Mouse (Mus musculus) thymus, postnatal 0 days (tissue): Measurements from ENCODE around the gene Col6a6. TPM values are rescaled to one million over a fixed set of nuclear protein-coding genes. Genes with fewer than 3 reads are reported as not detected.
A peak's percentile ranks its signal among the peaks of the same experiment; 100 is the strongest.

Experiments used
- DNase-seq: peaks from one replicate; pipeline ENCODE4 v3.0.0-alpha.2; 2015; ENCODE audit warnings: low spot score
- polyA plus RNA-seq: library from polyadenylated mRNA; unstranded; fragments of >200 nt; fragmentation: Nextera tagmentation; extraction: Ambion mirVana; gene quantifications from 2 replicates; pipeline ENCODE4 v1.2.1, GENCODE M21; 2015

The Col6a6 gene
- polyA plus RNA-seq, 1 experiment from 2014 or later: 0.33 TPM

GRCm38 (mm10) chr9:105740413-105740812 is 87.5 kb downstream of the Col6a6 start:
- no peak for DNase-seq

GRCm38 (mm10) chr9:105739446-105739845 is 88.5 kb downstream of the Col6a6 start:
- DNase-seq: no peak

GRCm38 (mm10) chr9:105737448-105737847 is 90.5 kb downstream of the Col6a6 start:
- no peak for DNase-seq

GRCm38 (mm10) chr9:105735195-105735594 is 92.8 kb downstream of the Col6a6 start:
- DNase-seq: no peak

GRCm38 (mm10) chr9:105734651-105735050 is 93.3 kb downstream of the Col6a6 start:
- no peak for DNase-seq

- DNase-seq: no peak
Observed at GRCm38 (mm10) chr9:105731976-105732375, 96.0 kb downstream of the Col6a6 start.

- DNase-seq: no peak
Observed at GRCm38 (mm10) chr9:105720430-105720829, 107.5 kb downstream of the Col6a6 start.

GRCm38 (mm10) chr9:105719851-105720395 is 108.0 kb downstream of the Col6a6 start:
- no peak for DNase-seq

- DNase-seq: no peak
Observed at GRCm38 (mm10) chr9:105719367-105719766, 108.6 kb downstream of the Col6a6 start.

GRCm38 (mm10) chr9:105712049-105712448 is 115.9 kb downstream of the Col6a6 start:
- no peak for DNase-seq

- no peak for DNase-seq
Observed at GRCm38 (mm10) chr9:105705011-105705410, 122.9 kb downstream of the Col6a6 start.

- no peak for DNase-seq
Observed at GRCm38 (mm10) chr9:105704226-105704932, 123.6 kb downstream of the Col6a6 start.

GRCm38 (mm10) chr9:105701966-105702365 is 126.0 kb downstream of the Col6a6 start:
- no peak for DNase-seq

- no peak for DNase-seq
Observed at GRCm38 (mm10) chr9:105700702-105701101, 127.3 kb downstream of the Col6a6 start.

- DNase-seq: no peak
Observed at GRCm38 (mm10) chr9:105697764-105698396, 130.1 kb downstream of the Col6a6 start.

- no peak for DNase-seq
Observed at GRCm38 (mm10) chr9:105696818-105697564, 131.0 kb downstream of the Col6a6 start.

- peak; percentile 23 for DNase-seq
Observed at GRCm38 (mm10) chr9:105693854-105694253, 134.1 kb downstream of the Col6a6 start.

- no peak for DNase-seq
Observed at GRCm38 (mm10) chr9:105693056-105693455, 134.9 kb downstream of the Col6a6 start.

GRCm38 (mm10) chr9:105692472-105692871 is 135.5 kb downstream of the Col6a6 start:
- DNase-seq: no peak

- DNase-seq: peak; percentile 67
Observed at GRCm38 (mm10) chr9:105689485-105689884, 138.5 kb downstream of the Col6a6 start.

- no peak for DNase-seq
Observed at GRCm38 (mm10) chr9:105684549-105685165, 143.3 kb downstream of the Col6a6 start.
